Mouse (Mus musculus) gastrocnemius, postnatal 10 days (tissue): ENCODE measurements around the gene Btbd3. TPM values are rescaled to one million over a fixed set of nuclear protein-coding genes. Genes with fewer than 3 reads are reported as not detected.

Experiments
- DNase-seq: peaks from one replicate; pipeline ENCODE4 v3.0.0; 2021; ENCODE audit warnings: mixed read lengths
- total RNA-seq, 2 experiments: library from RNA; stranded (reverse); gene quantifications; 2 replicates each; pipeline ENCODE4 v1.2.3; 2021

Btbd3 gene
- total RNA-seq, 2 experiments from 2014 or later = 21.1 to 21.5 TPM

- DNase-seq = no peak
Observed at GRCm38 (mm10) chr2:138539655-138540054, 283.3 kb downstream of the Btbd3 start.

DNA sequence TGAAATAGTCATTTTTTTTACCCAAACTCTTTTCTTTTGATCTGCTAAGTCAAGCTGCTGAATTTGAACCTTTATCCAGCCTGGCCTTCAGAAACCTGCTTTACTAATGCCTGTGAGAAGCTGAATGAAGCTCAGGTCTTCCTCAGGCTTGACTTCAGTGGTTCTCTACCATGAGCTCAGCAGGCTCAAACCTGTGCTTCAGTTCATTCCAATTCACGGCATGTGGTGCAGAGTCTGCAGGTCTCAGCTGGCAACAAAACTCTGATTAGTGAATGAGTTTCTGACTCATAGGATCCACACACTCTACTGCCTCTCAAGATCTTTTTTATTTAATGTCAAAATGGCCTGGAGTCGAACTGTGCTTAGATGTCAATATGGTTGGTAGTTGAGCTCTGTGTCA lies 292.6 kb downstream of the Btbd3 start:
- no peak for DNase-seq

DNA sequence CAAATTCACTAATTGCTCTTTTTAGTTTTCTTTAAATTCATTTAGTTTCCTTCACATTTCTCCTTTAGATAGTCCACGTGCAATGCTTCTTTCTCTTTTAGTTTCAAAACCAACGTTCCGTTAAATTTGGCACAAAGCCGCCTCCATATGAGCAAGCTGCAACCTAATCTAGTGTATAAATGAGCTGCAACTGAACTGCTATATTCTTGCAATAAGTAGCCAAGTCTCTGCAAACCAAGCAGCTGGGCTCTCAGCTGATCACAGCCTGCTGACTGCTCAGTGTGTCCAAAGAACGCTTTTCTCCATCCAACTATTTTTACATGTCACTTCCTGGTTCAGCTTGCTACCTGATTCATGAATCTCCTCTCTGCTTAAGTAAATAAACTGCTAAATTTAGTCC lies 295.2 kb downstream of the Btbd3 start:
- peak; percentile 5 for DNase-seq

- no peak for DNase-seq
Observed at GRCm38 (mm10) chr2:138555106-138555862, 298.9 kb downstream of the Btbd3 start.

GRCm38 (mm10) chr2:138585930-138586329 lies 329.6 kb downstream of the Btbd3 start:
- no peak for DNase-seq

- DNase-seq = no peak
Observed at GRCm38 (mm10) chr2:138587335-138587734, 331.0 kb downstream of the Btbd3 start.

DNA sequence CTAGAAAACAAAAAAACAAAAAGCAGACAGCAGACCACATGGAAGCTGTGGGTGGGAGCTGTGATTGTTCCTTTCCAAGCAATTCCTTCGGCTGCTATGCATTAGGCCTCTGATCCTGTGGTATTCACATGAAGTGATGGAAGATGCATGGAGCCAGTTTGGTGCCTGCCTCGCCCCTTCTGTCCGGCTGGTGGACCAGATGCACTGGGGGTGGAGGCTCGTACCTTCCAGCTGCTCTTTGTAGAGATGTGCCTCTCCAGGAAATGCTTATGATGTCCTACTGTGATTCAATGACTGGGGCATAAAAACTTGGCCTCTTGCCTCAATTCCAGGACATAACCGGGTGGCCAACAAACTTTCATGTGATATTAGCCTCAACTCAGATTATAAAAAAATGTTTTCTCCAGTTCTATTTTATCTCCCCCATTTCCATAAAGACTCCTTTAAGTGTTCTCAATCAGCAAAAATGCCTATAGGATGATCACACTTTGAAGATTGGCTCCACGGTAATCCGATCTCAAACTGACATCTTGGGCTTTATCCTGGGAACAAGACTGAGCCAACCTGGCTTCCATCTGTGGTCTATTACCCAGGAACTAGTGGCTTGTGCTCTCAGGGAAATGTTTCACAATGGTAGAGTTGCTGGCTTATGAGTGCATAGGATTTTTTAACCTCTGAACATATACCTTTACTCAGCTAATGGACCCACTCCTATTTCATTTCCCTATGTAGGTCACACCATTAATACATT lies 331.6 kb downstream of the Btbd3 start:
- no peak for DNase-seq

- DNase-seq = no peak
Observed at GRCm38 (mm10) chr2:138589105-138589504, 332.7 kb downstream of the Btbd3 start.

GRCm38 (mm10) chr2:138590307-138590706 lies 333.9 kb downstream of the Btbd3 start:
- no peak for DNase-seq

GRCm38 (mm10) chr2:138612361-138612760 lies 356.0 kb downstream of the Btbd3 start:
- DNase-seq = no peak

- DNase-seq = no peak
Observed at GRCm38 (mm10) chr2:138617501-138617900, 361.1 kb downstream of the Btbd3 start.
